Mouse (Mus musculus) myocyte (in vitro differentiated cells): Measurements from ENCODE around the gene Tmem131l.

Experiments
- CEBPB ChIP-seq: IDR thresholded peaks from 2 replicates; pipeline ENCODE4 v1.6.1; 2011; ENCODE audit warnings: mild to moderate bottlenecking, moderate library complexity; ENCODE audit not compliant: poor library complexity, insufficient read depth, severe bottlenecking
- E2F4 ChIP-seq: IDR thresholded peaks from one replicate; pipeline ENCODE4 v1.6.1; 2011; ENCODE audit warnings: mild to moderate bottlenecking, control low read depth, moderate library complexity; ENCODE audit not compliant: insufficient read depth
- MAX ChIP-seq: IDR thresholded peaks from one replicate; pipeline ENCODE4 v1.6.1; 2011; ENCODE audit warnings: low read depth, mild to moderate bottlenecking, control low read depth
- MYOD1 ChIP-seq, 3 experiments: IDR thresholded peaks; one replicate each; pipeline ENCODE4 v1.6.1; 2011; ENCODE audit warnings: control low read depth in 2 of 3, low read depth in 2 of 3, mild to moderate bottlenecking in 2 of 3, moderate library complexity in 1 of 3; ENCODE audit not compliant: insufficient read length in 2 of 3, control insufficient read depth in 1 of 3
- MYOG ChIP-seq, 3 experiments: IDR thresholded peaks; one replicate each; pipeline ENCODE4 v1.6.1; 2011; ENCODE audit warnings: control low read depth in 2 of 3, low read depth in 2 of 3, mild to moderate bottlenecking in 2 of 3; ENCODE audit not compliant: insufficient read length in 2 of 3, control insufficient read depth in 1 of 3, insufficient read depth in 1 of 3
- POLR2A ChIP-seq: IDR thresholded peaks from one replicate; pipeline ENCODE4 v1.6.1; 2011; ENCODE audit warnings: low read depth, mild to moderate bottlenecking, control low read depth, moderate library complexity; ENCODE audit not compliant: insufficient read length
- POLR2AphosphoS2 ChIP-seq: IDR thresholded peaks from one replicate; pipeline ENCODE4 v1.6.1; 2011; ENCODE audit warnings: low read depth, control low read depth; ENCODE audit not compliant: insufficient read length
- REST ChIP-seq: IDR thresholded peaks from one replicate; pipeline ENCODE4 v1.6.1; 2011; ENCODE audit warnings: mild to moderate bottlenecking, control low read depth, moderate library complexity; ENCODE audit not compliant: insufficient read depth, insufficient read length
- SRF ChIP-seq: IDR thresholded peaks from one replicate; pipeline ENCODE4 v1.6.1; 2011; ENCODE audit warnings: low read depth; ENCODE audit not compliant: control insufficient read depth, insufficient read length
- TCF12 ChIP-seq: IDR thresholded peaks from one replicate; pipeline ENCODE4 v1.6.1; 2011; ENCODE audit warnings: mild to moderate bottlenecking, control low read depth; ENCODE audit not compliant: poor library complexity, insufficient read depth, severe bottlenecking
- USF1 ChIP-seq: IDR thresholded peaks from one replicate; pipeline ENCODE4 v1.6.1; 2011; ENCODE audit warnings: low read depth, mild to moderate bottlenecking, control low read depth, moderate library complexity

DNA sequence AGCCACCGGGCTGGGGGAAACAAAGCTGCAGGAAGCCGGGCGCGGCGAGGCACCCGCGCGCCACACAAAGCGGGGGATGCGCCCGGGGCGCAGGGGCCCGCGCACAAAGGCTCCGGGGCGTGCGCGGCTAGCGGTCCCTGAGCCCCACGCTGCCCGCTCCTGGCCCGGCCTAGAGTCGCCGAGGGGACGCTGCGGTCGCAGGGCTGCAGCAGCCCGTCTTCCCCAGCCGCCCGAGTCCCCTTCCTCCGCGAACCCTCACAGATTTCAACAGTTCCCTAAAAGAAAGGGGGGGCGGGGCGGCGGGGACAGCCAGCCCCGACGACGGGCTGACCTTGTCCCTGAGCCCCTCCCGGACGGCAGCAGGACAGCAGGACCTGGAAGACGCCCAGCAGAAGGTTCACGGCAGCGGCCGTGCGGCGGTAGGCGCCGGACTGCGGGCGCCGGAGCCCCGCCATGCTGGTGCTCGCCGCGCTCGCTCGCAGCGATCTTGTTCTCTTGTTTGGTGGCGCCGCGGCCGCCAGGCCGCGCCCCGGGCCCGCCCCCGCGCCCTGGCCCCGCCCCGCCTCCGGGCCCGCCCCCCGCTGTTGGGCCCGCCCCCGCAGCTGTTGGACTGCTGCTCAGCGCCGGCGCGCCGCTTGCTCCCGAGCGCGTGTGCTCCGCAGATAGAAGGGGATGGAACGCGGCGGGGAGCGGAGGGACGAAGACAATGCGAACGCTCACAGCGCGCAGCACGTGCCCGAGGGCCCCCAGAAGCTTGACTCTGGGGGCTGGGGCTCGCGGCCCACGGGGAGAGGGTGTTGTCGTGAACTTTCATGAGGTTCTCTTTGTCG is at the start of gene Tmem131l:
- TF ChIP-seq REST (no peak), POLR2AphosphoS2 (peak; percentile 61), TCF12 (no peak), POLR2A (peak; percentile 83), USF1 (no peak), MYOG (IDR thresholded peaks at IDR 0.05; ENCODE audit: control insufficient read depth in 1 of 3, insufficient read depth in 1 of 3, insufficient read length in 2 of 3, low read depth in 2 of 3) (peak in 2 of 3 experiments; percentile 93 to 95), E2F4 (no peak), MYOD1 (IDR thresholded peaks at IDR 0.05; ENCODE audit: control insufficient read depth in 1 of 3, insufficient read length in 2 of 3, low read depth in 2 of 3) (peak in 2 of 3 experiments; percentile 86 to 90), CEBPB (no peak), SRF (no peak), MAX (peak; percentile 13)
